ENCODE assay signal across 9 mouse cellular contexts in genomic region chr17:47184148-47184547, GRCm38 (mm10).
A peak's percentile ranks its signal among the peaks of the same experiment; 100 is the strongest.
DNase-seq lines count a peak whose midpoint lies in the region; ATAC-seq and TF ChIP-seq lines count a peak whose summit lies in the region.
"Had no signal": no experiment of that assay in that cellular context is flagged by ENCODE, and none has a peak within 500 bp of the region (broad histone marks: within the 10 kb centered on the region; RNA-seq: fewer than 3 reads in every experiment).

No protein-coding gene starts in this region.

- 0 out of 2 replicates have a peak, but pooled peaks cover 1% of the 10 kb centered on the region for H3K4me1 ChIP-seq in liver, adult 2 months (ENCODE audit: control insufficient read depth, insufficient read depth, low read length)
- peaks cover 3 to 35% of the 10 kb centered on the region in 2 experiments for H3K4me1 ChIP-seq in heart, embryonic 14.5 days (ENCODE audit: control insufficient read depth in 2 of 2, insufficient read depth in 2 of 2, low read length in 2 of 2)
- H3K4me1 ChIP-seq in lung, embryonic 16.5 days (replicated peaks; ENCODE audit: control insufficient read depth, insufficient read depth, low read length): peaks cover 32% of the 10 kb centered on the region
- peaks cover 12% of the 10 kb centered on the region for H3K4me1 ChIP-seq in intestine, embryonic 15.5 days (replicated peaks)

- no peak overlapping the region for H3K27ac ChIP-seq in liver, adult 2 months (replicated peaks; ENCODE audit: insufficient read depth, low read depth, low read length)
- H3K27ac ChIP-seq in heart, embryonic 14.5 days (replicated peaks in 1 of 2; ENCODE audit: control insufficient read depth in 1 of 2, insufficient read depth in 1 of 2, low read depth in 2 of 2, low read length in 2 of 2): peak overlapping the region; percentile 55 to 66
- H3K27ac ChIP-seq in lung, embryonic 16.5 days (ENCODE audit: low read length): peak overlapping the region; percentile 79
- no peak overlapping the region for H3K27ac ChIP-seq in intestine, embryonic 15.5 days
- H3K27ac ChIP-seq: midbrain, embryonic 13.5 days had no signal

- no peaks in the 10 kb centered on the region for H3K9me3 ChIP-seq in heart, embryonic 14.5 days (ENCODE audit: control insufficient read depth, low read length)
- H3K9me3 ChIP-seq in lung, embryonic 16.5 days (ENCODE audit: control insufficient read depth, low read length): no peaks in the 10 kb centered on the region
- H3K9me3 ChIP-seq in intestine, embryonic 15.5 days: no peaks in the 10 kb centered on the region
- H3K9me3 ChIP-seq: midbrain, embryonic 13.5 days had no signal

- peak; percentile 5 for DNase-seq in liver, adult 2 months (ENCODE audit: extremely low read depth, low read depth, low spot score)
- no peak for DNase-seq in liver
- no peak for DNase-seq in spleen, postnatal 10 days (ENCODE audit: low spot score in 2 of 2)
- DNase-seq in urinary bladder, postnatal 4 days (ENCODE audit: low spot score in 2 of 2): no peak

- H3K27me3 ChIP-seq in liver, adult 2 months (ENCODE audit: control insufficient read depth, insufficient read depth, low read length): no peaks in the 10 kb centered on the region
- no peaks in the 10 kb centered on the region for H3K27me3 ChIP-seq in heart, embryonic 14.5 days (ENCODE audit: control insufficient read depth, insufficient read depth, low read length)
- no peaks in the 10 kb centered on the region for H3K27me3 ChIP-seq in lung, embryonic 16.5 days (ENCODE audit: control insufficient read depth, insufficient read depth, low read depth, low read length)
- no peaks in the 10 kb centered on the region for H3K27me3 ChIP-seq in intestine, embryonic 15.5 days (replicated peaks)
- H3K27me3 ChIP-seq: midbrain, embryonic 13.5 days had no signal

- no peak for TF ChIP-seq POLR2A in liver, adult 2 months (IDR thresholded peaks at IDR 0.05; ENCODE audit: extremely low read depth, insufficient read depth, low read length)

- no peak overlapping the region for H3K4me3 ChIP-seq in liver, adult 2 months (ENCODE audit: insufficient read depth, low read depth, low read length)
- no peak overlapping the region for H3K4me3 ChIP-seq in heart, embryonic 14.5 days (ENCODE audit: control insufficient read depth in 1 of 2, insufficient read depth in 1 of 2, low read depth in 1 of 2, low read length in 2 of 2)
- H3K4me3 ChIP-seq in lung, embryonic 16.5 days (ENCODE audit: low read length): no peak overlapping the region
- no peak overlapping the region for H3K4me3 ChIP-seq in intestine, embryonic 15.5 days (replicated peaks)
- H3K4me3 ChIP-seq: midbrain, embryonic 13.5 days had no signal

- H3K9ac ChIP-seq in liver, adult 2 months (ENCODE audit: low read depth, low read length): no peak overlapping the region
- no peak overlapping the region for H3K9ac ChIP-seq in heart, embryonic 14.5 days (ENCODE audit: low read length)
- no peak overlapping the region for H3K9ac ChIP-seq in lung, embryonic 16.5 days (ENCODE audit: low read length)
- H3K9ac ChIP-seq in intestine, embryonic 15.5 days: no peak overlapping the region
- H3K9ac ChIP-seq: midbrain, embryonic 13.5 days had no signal

- ATAC-seq in heart, embryonic 14.5 days (ENCODE audit: insufficient number of reproducible peaks, insufficient read depth, low FRiP score, low read depth): no peak
- peak; percentile 78 for ATAC-seq in lung, embryonic 16.5 days (ENCODE audit: low read depth)
- no peak for ATAC-seq in intestine, embryonic 15.5 days
- ATAC-seq: intestine, embryonic 16.5 days; midbrain, embryonic 13.5 days had no signal

- H3K36me3 ChIP-seq in liver, adult 2 months (ENCODE audit: control insufficient read depth, insufficient read depth, low read length): no peaks in the 10 kb centered on the region
- no peaks in the 10 kb centered on the region for H3K36me3 ChIP-seq in heart, embryonic 14.5 days (ENCODE audit: control insufficient read depth, insufficient read depth, low read length)
- no peaks in the 10 kb centered on the region for H3K36me3 ChIP-seq in lung, embryonic 16.5 days (ENCODE audit: control insufficient read depth, insufficient read depth, low read length)
- H3K36me3 ChIP-seq in intestine, embryonic 15.5 days: no peaks in the 10 kb centered on the region

- no peaks in the 10 kb centered on the region for H3K79me2 ChIP-seq in liver, adult 2 months (ENCODE audit: control insufficient read depth, insufficient read depth, low read length)

- WGBS in liver, adult 2 months: 52% methylated on average over 6 of the region's 6 CpGs
- WGBS in heart, embryonic 14.5 days: 51% methylated on average over 6 of the region's 6 CpGs
- 28% methylated on average over 6 of the region's 6 CpGs for WGBS in lung, embryonic 16.5 days
- 59% methylated on average over 6 of the region's 6 CpGs for WGBS in intestine, embryonic 15.5 days

- no peak overlapping the region for H3K4me2 ChIP-seq in heart, embryonic 14.5 days (ENCODE audit: low read length)
- H3K4me2 ChIP-seq in lung, embryonic 16.5 days (ENCODE audit: low read depth, low read length): peak overlapping the region; percentile 27; the same call in 1 of the 2 replicates
- H3K4me2 ChIP-seq in intestine, embryonic 15.5 days (replicated peaks): no peak overlapping the region
- H3K4me2 ChIP-seq: midbrain, embryonic 13.5 days had no signal

- no peak for TF ChIP-seq CTCF in liver, adult 2 months (IDR thresholded peaks at IDR 0.05; ENCODE audit: low read depth, low read length)

Comparison
In these comparisons a context has a peak if more than half of its experiments do, and no peak if none do; other contexts are left out.
1. H3K27ac ChIP-seq: peak in heart, embryonic 14.5 days (2 of 2) and lung, embryonic 16.5 days (single experiment); none in liver, adult 2 months (single experiment) and intestine, embryonic 15.5 days (single experiment).